Mouse (Mus musculus) adipocyte (in vitro differentiated cells): ENCODE data around the gene Fgf5.

Experiments
- DNase-seq: peaks from one replicate; pipeline ENCODE4 v3.0.0-alpha.2; 2016; ENCODE audit warnings: low spot score

The Fgf5 gene

GRCm38 (mm10) chr5:98305673-98306072 is 51.7 kb downstream of the Fgf5 start:
- no peak for DNase-seq

DNA sequence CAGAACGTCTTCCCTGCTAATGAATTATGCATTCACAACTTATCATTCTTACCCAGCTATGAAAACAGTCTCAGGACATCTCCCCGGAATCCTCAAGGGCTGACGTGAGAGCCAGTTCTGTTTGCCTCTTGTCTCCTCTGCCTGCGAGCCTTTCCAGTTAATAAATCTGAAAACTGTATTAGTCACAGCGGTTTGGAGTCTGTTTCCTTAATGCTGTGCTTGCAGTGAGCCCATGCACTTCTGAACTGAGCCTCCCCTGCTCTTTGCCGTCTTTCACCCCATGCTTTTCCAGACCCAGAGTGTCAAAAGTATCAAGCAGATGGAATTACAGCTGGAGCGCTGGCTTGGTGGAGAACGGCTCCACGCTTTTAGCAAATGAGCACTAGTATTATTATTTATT is 52.5 kb downstream of the Fgf5 start:
- DNase-seq: no peak

DNA sequence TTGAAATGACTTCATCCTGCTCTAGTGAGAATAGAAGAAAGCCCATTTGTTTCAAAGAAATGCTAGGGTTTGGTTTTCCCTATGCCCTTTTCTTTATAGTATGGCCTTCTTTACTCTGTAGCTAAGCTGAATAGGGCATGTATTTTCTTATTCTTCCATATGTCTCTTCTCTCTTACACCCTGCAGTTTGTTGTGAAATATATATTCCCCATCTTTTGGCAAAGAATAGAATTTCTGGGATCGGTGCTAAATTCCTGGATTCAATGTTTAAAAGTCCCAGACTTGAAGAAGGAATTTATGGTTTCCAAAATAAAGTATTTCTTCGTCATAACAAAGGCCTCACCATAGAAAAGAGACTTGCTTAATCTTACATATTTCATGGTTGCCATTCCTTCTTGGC is 72.6 kb downstream of the Fgf5 start:
- DNase-seq: no peak
